Mouse (Mus musculus) kidney, embryonic 14.5 days (tissue): Measurements from ENCODE around the gene Txndc5. TPM values are rescaled to one million over a fixed set of nuclear protein-coding genes. Genes with fewer than 3 reads are reported as not detected.

Source experiments
- ATAC-seq: fragments of 200-750 bp; cut with Nextera tagmentation; 2 replicates; pipeline ENCODE4 v1.8.0; 2017; ENCODE audit warnings: moderate number of reproducible peaks, mild to moderate bottlenecking, moderate TSS enrichment, moderate library complexity; ENCODE audit not compliant: low FRiP score, low TSS enrichment
- H3K27ac ChIP-seq: fragments of 300-500 bp; sonication (generic); 2 replicates; pipeline ENCODE4 v1.5.1; 2014; ENCODE audit warnings: low read depth, mild to moderate bottlenecking, low read length, moderate library complexity, mixed read lengths
- H3K27me3 ChIP-seq: fragments of 300-500 bp; sonication (generic); 2 replicates; pipeline ENCODE4 v1.6.1; 2014; ENCODE audit warnings: mild to moderate bottlenecking, low read length; ENCODE audit not compliant: control insufficient read depth, insufficient read depth
- H3K36me3 ChIP-seq: fragments of 300-500 bp; sonication (generic); 2 replicates; pipeline ENCODE4 v1.6.1; 2014; ENCODE audit warnings: low read length, mixed read lengths; ENCODE audit not compliant: control insufficient read depth, insufficient read depth
- H3K4me1 ChIP-seq: fragments of 300-500 bp; sonication (generic); 2 replicates; pipeline ENCODE4 v1.6.1; 2014; ENCODE audit warnings: low read length, mixed read lengths; ENCODE audit not compliant: control insufficient read depth, insufficient read depth
- H3K4me2 ChIP-seq: fragments of 300-500 bp; sonication (generic); replicated peaks from 2 replicates; pipeline ENCODE4 v1.6.1; 2014; ENCODE audit warnings: low read depth, mild to moderate bottlenecking, low read length
- H3K4me3 ChIP-seq: fragments of 300-500 bp; sonication (generic); 2 replicates; pipeline ENCODE4 v1.5.1; 2014; ENCODE audit warnings: mild to moderate bottlenecking, low read length
- H3K9ac ChIP-seq: fragments of 300-500 bp; sonication (generic); 2 replicates; pipeline ENCODE4 v1.6.1; 2014; ENCODE audit warnings: low read depth, mild to moderate bottlenecking, low read length, moderate library complexity
- H3K9me3 ChIP-seq: fragments of 300-500 bp; sonication (generic); 2 replicates; pipeline ENCODE4 v1.6.1; 2016; ENCODE audit warnings: low read length; ENCODE audit not compliant: control insufficient read depth
- WGBS: fragments of 180-500 bp; shearing (Covaris S2); extraction: QIAGEN DNeasy Blood & Tissue Kit; methylation state at CpG from one replicate; pipeline ENCODE4 v1.1.7; 2014; 5-methylcytosine and 5-hydroxymethylcytosine counted together
- polyA plus RNA-seq: library from polyadenylated mRNA; unstranded; fragments of >200 nt; fragmentation: Nextera tagmentation; extraction: Ambion mirVana; gene quantifications from 2 replicates; pipeline ENCODE4 v1.2.1, GENCODE M21; 2014

Gene Txndc5
- polyA plus RNA-seq, 1 experiment from 2014 or later, result 263 TPM

- WGBS, result 54% methylated on average over 5 of the region's 5 CpGs
- 0 out of 2 replicates have a peak, but pooled peaks cover 8% of the 10 kb centered on the region for H3K4me1 ChIP-seq
- H3K27ac ChIP-seq, result no peak overlapping the region
- H3K27me3 ChIP-seq, result no peaks in the 10 kb centered on the region
- no peak overlapping the region for H3K4me2 ChIP-seq
- H3K4me3 ChIP-seq, result no peak overlapping the region
- ATAC-seq, result no peak
- H3K36me3 ChIP-seq, result no peaks in the 10 kb centered on the region
- no peak overlapping the region for H3K9ac ChIP-seq
- no peaks in the 10 kb centered on the region for H3K9me3 ChIP-seq
Measured at GRCm38 (mm10) chr13:38451446-38451845, 77.2 kb downstream of the Txndc5 start.

Other genes with a start within 250 kb of the Txndc5 start
- 1.6 and 1.7 TPM in 2 replicates for gene Bmp6, start 183.7 kb downstream of the Txndc5 start, polyA plus RNA-seq
- gene Bloc1s5, start 106.3 kb upstream of the Txndc5 start, polyA plus RNA-seq, result 16.3 and 18.8 TPM in 2 replicates
- 65.5 and 67.6 TPM in 2 replicates for gene Eef1e1, start 130.2 kb upstream of the Txndc5 start, polyA plus RNA-seq